ENCODE assay signal across 1 mouse cellular context in the genomic region with DNA sequence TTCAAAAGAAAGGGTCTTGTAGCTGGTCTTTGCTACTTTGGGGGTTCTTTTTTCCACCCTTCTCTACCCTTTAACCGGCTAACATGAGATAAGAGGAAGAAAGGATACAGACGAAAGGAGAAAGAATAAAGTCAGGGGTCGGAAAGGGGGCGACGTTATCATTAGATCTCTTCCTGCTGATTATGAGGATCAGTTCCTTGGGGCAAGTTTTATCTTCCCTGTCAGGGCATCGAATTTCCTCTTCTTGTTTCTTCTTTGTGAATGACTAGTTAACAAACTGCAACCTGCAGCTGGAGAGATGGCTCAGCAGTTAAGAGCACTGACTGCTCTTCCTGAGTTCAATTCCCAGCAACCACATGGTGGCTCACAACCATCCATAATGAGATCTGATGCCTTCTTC.
A peak's percentile ranks its signal among the peaks of the same experiment; 100 is the strongest.
TF ChIP-seq lines count a peak whose summit lies in the region.

No protein-coding gene starts in this region.

TF ChIP-seq in MEL, 35 proteins besides CTCF, POLR2A, EP300 and RAD21 (continued from another document):
- TF ChIP-seq ETS1 (IDR thresholded peaks at IDR 0.05; ENCODE audit: low read depth, low read length), result 0 out of 2 replicates have a peak, but pooled peaks have one; percentile 34
- no peak for TF ChIP-seq TBP (IDR thresholded peaks at IDR 0.05; ENCODE audit: low read depth, low read length)
- TF ChIP-seq MXI1 (IDR thresholded peaks at IDR 0.05; ENCODE audit: low read depth, low read length), result 0 out of 2 replicates have a peak, but pooled peaks have one; percentile 19
- peak; percentile 78 for TF ChIP-seq TCF12 (IDR thresholded peaks at IDR 0.05; ENCODE audit: low read depth, low read length)
- TF ChIP-seq GATA1 (IDR thresholded peaks at IDR 0.05; ENCODE audit: low read depth, low read length), result peak; percentile 95
